In the genomic region with DNA sequence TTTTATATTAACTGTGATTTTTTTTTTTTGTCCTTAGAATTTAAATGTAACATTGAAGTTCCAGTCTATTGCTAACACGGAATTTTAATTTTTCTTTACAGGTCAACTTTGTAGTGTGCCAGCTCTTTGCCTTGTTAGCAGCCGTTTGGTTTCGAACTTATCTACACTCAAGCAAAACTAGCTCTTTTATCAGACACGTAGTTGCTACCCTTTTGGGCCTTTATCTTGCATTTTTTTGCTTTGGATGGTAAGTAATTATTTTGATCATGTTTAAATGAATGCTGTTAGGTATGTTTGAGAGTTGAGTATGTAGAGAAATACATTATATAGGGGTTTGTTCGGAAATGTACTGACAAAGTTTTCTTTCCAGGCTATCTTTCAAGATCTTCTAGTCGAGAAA, we compare ENCODE assay signal across 17 mouse cellular contexts.
"Had no signal": no experiment of that assay in that cellular context is flagged by ENCODE, and none has a peak within 500 bp of the region (broad histone marks: within the 10 kb centered on the region; RNA-seq: fewer than 3 reads in every experiment).

No protein-coding gene starts in this region.

- DNase-seq: lung, embryonic 14.5 days; lung, postnatal 10 days; lung, postnatal 4 days; midbrain, embryonic 14.5 days; retina, postnatal 1 day; right cerebral cortex, adult 18-20 months; right cerebral cortex, postnatal 25 days; right cerebral cortex, postnatal 4 days; spleen, adult 18-20 months; thymus, adult 18-20 months; thymus, postnatal 14 days; thymus, postnatal 36 days had no signal

- H3K9me3 ChIP-seq: midbrain, embryonic 10.5 days; midbrain, embryonic 12.5 days; neural tube, embryonic 13.5 days; neural tube, embryonic 15.5 days had no signal

- H3K4me2 ChIP-seq: midbrain, embryonic 12.5 days; neural tube, embryonic 13.5 days; neural tube, embryonic 15.5 days had no signal

- H3K9ac ChIP-seq: lung, embryonic 14.5 days; midbrain, embryonic 12.5 days; neural tube, embryonic 13.5 days; neural tube, embryonic 15.5 days had no signal

- H3K27me3 ChIP-seq: midbrain, embryonic 12.5 days; neural tube, embryonic 13.5 days; neural tube, embryonic 15.5 days had no signal

- H3K27ac ChIP-seq: midbrain, embryonic 12.5 days; neural tube, embryonic 15.5 days had no signal

- H3K4me3 ChIP-seq: midbrain, embryonic 10.5 days; midbrain, embryonic 12.5 days; myocyte; neural tube, embryonic 13.5 days; neural tube, embryonic 15.5 days had no signal
